Mouse (Mus musculus) adrenal gland, adult 2 months (tissue): ENCODE results near the gene Myg1. TPM values are rescaled to one million over a fixed set of nuclear protein-coding genes. Genes with fewer than 3 reads are reported as not detected.

Source experiments
- DNase-seq: peaks from one replicate; pipeline ENCODE4 v3.0.0; 2021
- polyA plus RNA-seq: library from polyadenylated mRNA; depleted of rRNA; stranded (reverse); fragments of >200 nt; gene quantifications from 2 replicates; pipeline ENCODE4 v1.2.3, GENCODE M21; 2012; rRNA removed
- total RNA-seq, 2 experiments: library from RNA; stranded (reverse); gene quantifications; 2 replicates each; pipeline ENCODE4 v1.2.3; 2021

Gene Myg1
- total and polyA plus RNA-seq, 3 experiments, result 54.1 to 73.3 (median 60.3) TPM

DNA sequence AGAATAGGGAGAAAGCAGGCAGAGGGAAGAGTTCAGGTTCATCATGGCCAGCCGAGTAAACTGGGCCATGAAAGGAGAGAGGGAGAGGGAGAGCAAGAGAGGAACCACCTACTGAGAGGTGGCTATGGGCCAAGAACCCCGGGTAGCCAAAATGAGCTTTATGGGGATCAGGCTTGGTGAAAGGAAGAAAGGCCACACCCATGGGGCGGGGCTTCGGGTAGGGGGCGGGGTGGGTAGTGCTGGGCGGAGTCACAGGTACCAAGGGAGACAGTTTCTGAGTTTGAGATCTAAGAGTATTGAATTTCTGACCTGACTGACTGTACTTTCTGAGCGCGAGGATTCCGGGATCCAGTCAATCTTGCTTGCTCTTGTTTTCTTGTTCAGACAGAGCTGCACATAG lies 55.1 kb downstream of the Myg1 start:
- no peak for DNase-seq

Other genes with a start within 250 kb of the Myg1 start
- gene Tns2, start 231.3 kb upstream of the Myg1 start, total RNA-seq, result 10 to 100 TPM; 75.2 to 91.8 TPM
- gene Tns2, start 231.3 kb upstream of the Myg1 start, polyA plus RNA-seq, result 101 and 107 TPM in 2 replicates
- 10 to 100 TPM; 27.4 to 48.9 TPM for gene Spryd3, start 195.5 kb upstream of the Myg1 start, total RNA-seq
- gene Spryd3, start 195.5 kb upstream of the Myg1 start, polyA plus RNA-seq, result 38.3 and 48.4 TPM in 2 replicates
- gene Igfbp6, start 187.3 kb upstream of the Myg1 start, total RNA-seq, result 10 to 100 TPM; 37.7 to 71.0 TPM
- 65.0 and 78.9 TPM in 2 replicates for gene Igfbp6, start 187.3 kb upstream of the Myg1 start, polyA plus RNA-seq
- gene Soat2, start 181.2 kb upstream of the Myg1 start, total RNA-seq, result under 1 TPM; 0.35 to 0.49 TPM
- gene Soat2, start 181.2 kb upstream of the Myg1 start, polyA plus RNA-seq, result 0.88 and 0.92 TPM in 2 replicates
- gene Zfp740, start 128.5 kb upstream of the Myg1 start, total RNA-seq, result 10 to 100 TPM; 48.6 to 60.7 TPM
- 13.9 and 14.4 TPM in 2 replicates for gene Zfp740, start 128.5 kb upstream of the Myg1 start, polyA plus RNA-seq
- 100 to 1,000 TPM in 1 of 2 experiments, 10 to 100 TPM in 1; 71.2 to 106 TPM for gene Csad, start 127.0 kb upstream of the Myg1 start, total RNA-seq
- gene Csad, start 127.0 kb upstream of the Myg1 start, polyA plus RNA-seq, result 128 and 216 TPM in 2 replicates
- gene Itgb7, start 99.8 kb upstream of the Myg1 start, total RNA-seq, result 1 to 10 TPM; 2.0 to 4.7 TPM
- gene Itgb7, start 99.8 kb upstream of the Myg1 start, polyA plus RNA-seq, result 2.3 and 2.4 TPM in 2 replicates
- gene Rarg, start 74.2 kb upstream of the Myg1 start, total RNA-seq, result 10 to 100 TPM; 21.0 to 35.8 TPM
- gene Rarg, start 74.2 kb upstream of the Myg1 start, polyA plus RNA-seq, result 29.9 and 32.4 TPM in 2 replicates
- gene Gm9918, start 61.1 kb upstream of the Myg1 start, total RNA-seq, result not detected
- gene Gm9918, start 61.1 kb upstream of the Myg1 start, polyA plus RNA-seq, result 0.47 and 0.87 TPM in 2 replicates
- 10 to 100 TPM; 38.2 to 46.3 TPM for gene Mfsd5, start 52.3 kb upstream of the Myg1 start, total RNA-seq
- gene Mfsd5, start 52.3 kb upstream of the Myg1 start, polyA plus RNA-seq, result 99.6 and 108 TPM in 2 replicates
- gene Espl1, start 35.4 kb upstream of the Myg1 start, total RNA-seq, result 1 to 10 TPM in 1 of 2 experiments, under 1 TPM in 1; 0.86 to 2.5 TPM
- 1.8 and 2.2 TPM in 2 replicates for gene Espl1, start 35.4 kb upstream of the Myg1 start, polyA plus RNA-seq
- gene Pfdn5, start 5.6 kb upstream of the Myg1 start, total RNA-seq, result 100 to 1,000 TPM; 416 to 441 TPM
- gene Pfdn5, start 5.6 kb upstream of the Myg1 start, polyA plus RNA-seq, result 19.1 and 19.8 TPM in 2 replicates
- 10 to 100 TPM; 16.8 to 18.1 TPM for gene Aaas, start 19.1 kb downstream of the Myg1 start, total RNA-seq
- gene Aaas, start 19.1 kb downstream of the Myg1 start, polyA plus RNA-seq, result 44.9 and 46.6 TPM in 2 replicates
- gene Sp7, start 35.5 kb downstream of the Myg1 start, total RNA-seq, result under 1 TPM; 0.09 to 0.14 TPM
- gene Sp7, start 35.5 kb downstream of the Myg1 start, polyA plus RNA-seq, result 0.50 and 0.55 TPM in 2 replicates
- 10 to 100 TPM; 71.7 to 72.1 TPM for gene Sp1, start 74.4 kb downstream of the Myg1 start, total RNA-seq
- 8.5 and 11.1 TPM in 2 replicates for gene Sp1, start 74.4 kb downstream of the Myg1 start, polyA plus RNA-seq
- gene Amhr2, start 113.7 kb downstream of the Myg1 start, total RNA-seq, result 1 to 10 TPM; 1.0 to 1.6 TPM
- 1.3 and 2.5 TPM in 2 replicates for gene Amhr2, start 113.7 kb downstream of the Myg1 start, polyA plus RNA-seq
- 100 to 1,000 TPM; 105 to 197 TPM for gene Prr13, start 127.3 kb downstream of the Myg1 start, total RNA-seq
- gene Prr13, start 127.3 kb downstream of the Myg1 start, polyA plus RNA-seq, result 213 and 313 TPM in 2 replicates
- 100 to 1,000 TPM; 641 to 760 TPM for gene Pcbp2, start 138.8 kb downstream of the Myg1 start, total RNA-seq
- gene Pcbp2, start 138.8 kb downstream of the Myg1 start, polyA plus RNA-seq, result 388 and 545 TPM in 2 replicates
- gene Gm10337, start 172.0 kb downstream of the Myg1 start, total RNA-seq, result not detected
- not detected in 2 replicates for gene Gm10337, start 172.0 kb downstream of the Myg1 start, polyA plus RNA-seq
- gene Map3k12, start 185.4 kb downstream of the Myg1 start, total RNA-seq, result 10 to 100 TPM in 1 of 2 experiments, 1 to 10 TPM in 1; 5.2 to 15.1 TPM
- 10.6 and 12.0 TPM in 2 replicates for gene Map3k12, start 185.4 kb downstream of the Myg1 start, polyA plus RNA-seq
- 10 to 100 TPM; 30.5 to 32.5 TPM for gene Tarbp2, start 186.5 kb downstream of the Myg1 start, total RNA-seq
- 60.7 and 64.1 TPM in 2 replicates for gene Tarbp2, start 186.5 kb downstream of the Myg1 start, polyA plus RNA-seq
- gene Npff, start 193.2 kb downstream of the Myg1 start, total RNA-seq, result 1 to 10 TPM in 1 of 2 experiments, under 1 TPM in 1; 0.62 to 2.1 TPM
- gene Npff, start 193.2 kb downstream of the Myg1 start, polyA plus RNA-seq, result 2.9 and 4.0 TPM in 2 replicates